Mouse (Mus musculus): ENCODE results near the gene Cgnl1. TPM values are rescaled to one million over a fixed set of nuclear protein-coding genes. Genes with fewer than 3 reads are reported as not detected.

Cgnl1 gene
- polyA plus RNA-seq, 1 experiment, result 2.8 TPM

- DNase-seq, result no peak
- H3K27me3 ChIP-seq (ENCODE audit: control insufficient read depth, insufficient read depth, low read length), result no peaks in the 10 kb centered on the region
- H3K4me1 ChIP-seq (replicated peaks; ENCODE audit: control insufficient read depth, insufficient read depth, low read length), result no peaks in the 10 kb centered on the region
- 95% methylated on average over 4 of the region's 4 CpGs for WGBS
- TF ChIP-seq CTCF (IDR thresholded peaks at IDR 0.05; ENCODE audit: borderline replicate concordance, control insufficient read depth, extremely low read depth, insufficient read depth, low read length, poor library complexity), result no peak
- no peak for TF ChIP-seq POLR2A (IDR thresholded peaks at IDR 0.05; ENCODE audit: control insufficient read depth, extremely low read depth, insufficient read depth, low read length, poor library complexity)
- H3K27ac ChIP-seq (ENCODE audit: control insufficient read depth, insufficient read depth, low read length), result no peak overlapping the region
- no peaks in the 10 kb centered on the region for H3K36me3 ChIP-seq (ENCODE audit: control insufficient read depth, insufficient read depth, low read length)
- no peak overlapping the region for H3K4me3 ChIP-seq (ENCODE audit: control insufficient read depth, insufficient read depth, low read length)
Observed at GRCm38 (mm10) chr9:71643611-71644010, 127.8 kb downstream of the Cgnl1 start.

DNA sequence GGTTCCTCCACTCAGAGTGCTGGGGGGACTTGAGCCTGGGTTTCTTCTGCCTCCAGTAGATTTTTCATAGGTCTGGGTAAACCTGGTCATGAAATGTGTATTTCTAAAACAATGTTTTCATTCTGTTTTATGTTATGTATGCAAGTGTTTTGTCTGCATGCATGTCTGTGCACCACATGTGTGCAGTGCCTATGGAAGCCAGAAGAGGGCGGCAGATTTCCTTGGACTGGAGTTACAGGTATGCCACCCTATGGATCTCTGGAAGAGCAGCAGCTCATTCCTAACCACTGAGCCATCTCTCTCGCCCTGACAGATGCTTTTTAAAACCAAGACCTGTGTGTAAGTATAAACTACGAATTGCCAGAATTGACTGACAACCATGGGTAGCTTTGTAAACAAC lies 129.1 kb downstream of the Cgnl1 start:
- no peaks in the 10 kb centered on the region for H3K4me1 ChIP-seq (replicated peaks; ENCODE audit: control insufficient read depth, insufficient read depth, low read length)
- H3K27me3 ChIP-seq (ENCODE audit: control insufficient read depth, insufficient read depth, low read length), result no peaks in the 10 kb centered on the region
- no peak overlapping the region for H3K4me3 ChIP-seq (ENCODE audit: control insufficient read depth, insufficient read depth, low read length)
- no peak overlapping the region for H3K27ac ChIP-seq (ENCODE audit: control insufficient read depth, insufficient read depth, low read length)
- 96% methylated on average over 3 of the region's 3 CpGs for WGBS
- TF ChIP-seq POLR2A (IDR thresholded peaks at IDR 0.05; ENCODE audit: control insufficient read depth, extremely low read depth, insufficient read depth, low read length, poor library complexity) (no peak), CTCF (IDR thresholded peaks at IDR 0.05; ENCODE audit: borderline replicate concordance, control insufficient read depth, extremely low read depth, insufficient read depth, low read length, poor library complexity) (no peak)
- no peak for DNase-seq
- H3K36me3 ChIP-seq (ENCODE audit: control insufficient read depth, insufficient read depth, low read length), result no peaks in the 10 kb centered on the region

DNA sequence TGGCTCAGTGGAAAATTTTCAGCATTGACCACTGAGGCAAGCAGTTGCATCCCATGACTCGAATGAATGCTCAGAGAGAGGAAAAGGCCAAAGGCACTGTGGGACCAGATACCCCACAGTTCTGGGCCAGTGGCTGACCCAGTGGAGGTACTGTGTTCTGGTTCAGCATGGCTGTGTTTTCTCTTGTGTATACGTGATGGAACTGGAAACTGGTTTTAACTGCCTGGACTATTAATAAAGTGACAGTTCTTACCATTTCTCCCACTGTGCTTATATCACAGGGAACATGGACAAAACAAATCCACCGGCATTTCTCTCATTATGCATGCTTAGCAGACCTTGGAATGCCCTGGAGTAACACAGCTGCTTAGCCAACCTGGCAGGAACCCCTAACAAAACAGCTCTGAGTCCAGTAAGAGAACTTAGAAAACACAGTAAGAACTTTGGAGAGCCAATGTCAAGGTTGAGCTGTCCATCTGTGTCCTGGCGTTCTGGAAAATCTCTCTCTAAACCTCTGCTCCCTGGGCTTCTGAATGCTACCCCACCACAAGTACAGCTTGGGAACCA lies 131.0 kb downstream of the Cgnl1 start:
- no peaks in the 10 kb centered on the region for H3K4me1 ChIP-seq (replicated peaks; ENCODE audit: control insufficient read depth, insufficient read depth, low read length)
- no peak for TF ChIP-seq CTCF (IDR thresholded peaks at IDR 0.05; ENCODE audit: borderline replicate concordance, control insufficient read depth, extremely low read depth, insufficient read depth, low read length, poor library complexity)
- no peak for TF ChIP-seq POLR2A (IDR thresholded peaks at IDR 0.05; ENCODE audit: control insufficient read depth, extremely low read depth, insufficient read depth, low read length, poor library complexity)
- no peak overlapping the region for H3K27ac ChIP-seq (ENCODE audit: control insufficient read depth, insufficient read depth, low read length)
- DNase-seq, result no peak
- 93% methylated on average over 4 of the region's 4 CpGs for WGBS
- H3K27me3 ChIP-seq (ENCODE audit: control insufficient read depth, insufficient read depth, low read length), result no peaks in the 10 kb centered on the region
- H3K4me3 ChIP-seq (ENCODE audit: control insufficient read depth, insufficient read depth, low read length), result no peak overlapping the region
- H3K36me3 ChIP-seq (ENCODE audit: control insufficient read depth, insufficient read depth, low read length), result no peaks in the 10 kb centered on the region

- DNase-seq, result no peak
- no peak overlapping the region for H3K4me3 ChIP-seq (ENCODE audit: control insufficient read depth, insufficient read depth, low read length)
- no peaks in the 10 kb centered on the region for H3K36me3 ChIP-seq (ENCODE audit: control insufficient read depth, insufficient read depth, low read length)
- WGBS, result 95% methylated on average over 11 of the region's 11 CpGs
- no peak overlapping the region for H3K27ac ChIP-seq (ENCODE audit: control insufficient read depth, insufficient read depth, low read length)
- no peaks in the 10 kb centered on the region for H3K27me3 ChIP-seq (ENCODE audit: control insufficient read depth, insufficient read depth, low read length)
- H3K4me1 ChIP-seq (replicated peaks; ENCODE audit: control insufficient read depth, insufficient read depth, low read length), result no peaks in the 10 kb centered on the region
- no peak for TF ChIP-seq POLR2A (IDR thresholded peaks at IDR 0.05; ENCODE audit: control insufficient read depth, extremely low read depth, insufficient read depth, low read length, poor library complexity)
Observed at GRCm38 (mm10) chr9:71638198-71638597, 133.2 kb downstream of the Cgnl1 start.

DNA sequence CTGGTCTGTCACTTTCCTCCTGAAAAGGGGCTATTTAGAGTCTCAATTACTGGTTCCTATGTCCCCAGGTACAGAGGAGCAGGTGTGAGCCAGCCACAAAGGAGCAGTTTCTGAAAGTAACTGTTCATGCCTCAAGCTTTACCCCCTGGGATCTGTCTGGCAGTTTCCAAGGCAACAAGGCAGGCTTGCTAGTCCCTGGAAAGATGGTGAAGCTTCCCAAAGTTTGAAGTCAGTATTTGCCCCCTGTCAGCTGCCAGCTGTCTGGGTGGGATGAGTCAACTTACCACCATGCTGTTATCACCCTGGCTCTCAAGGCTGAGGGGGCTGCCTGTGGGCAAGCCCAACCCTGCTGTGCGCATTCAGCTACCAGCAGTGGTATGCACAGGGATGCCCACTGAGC lies 134.5 kb downstream of the Cgnl1 start:
- 100% methylated on average over 1 of the region's 1 CpGs for WGBS
- Histone ChIP-seq H3K4me3 (ENCODE audit: control insufficient read depth, insufficient read depth, low read length) (no peak overlapping the region), H3K36me3 (ENCODE audit: control insufficient read depth, insufficient read depth, low read length) (no peaks in the 10 kb centered on the region), H3K27me3 (ENCODE audit: control insufficient read depth, insufficient read depth, low read length) (no peaks in the 10 kb centered on the region), H3K27ac (ENCODE audit: control insufficient read depth, insufficient read depth, low read length) (no peak overlapping the region), H3K4me1 (replicated peaks; ENCODE audit: control insufficient read depth, insufficient read depth, low read length) (no peaks in the 10 kb centered on the region)
- DNase-seq, result no peak
- TF ChIP-seq CTCF (IDR thresholded peaks at IDR 0.05; ENCODE audit: borderline replicate concordance, control insufficient read depth, extremely low read depth, insufficient read depth, low read length, poor library complexity), result no peak
- no peak for TF ChIP-seq POLR2A (IDR thresholded peaks at IDR 0.05; ENCODE audit: control insufficient read depth, extremely low read depth, insufficient read depth, low read length, poor library complexity)

GRCm38 (mm10) chr9:71635627-71636026 lies 135.8 kb downstream of the Cgnl1 start:
- TF ChIP-seq CTCF (IDR thresholded peaks at IDR 0.05; ENCODE audit: borderline replicate concordance, control insufficient read depth, extremely low read depth, insufficient read depth, low read length, poor library complexity) (no peak), POLR2A (IDR thresholded peaks at IDR 0.05; ENCODE audit: control insufficient read depth, extremely low read depth, insufficient read depth, low read length, poor library complexity) (no peak)
- no peaks in the 10 kb centered on the region for H3K4me1 ChIP-seq (replicated peaks; ENCODE audit: control insufficient read depth, insufficient read depth, low read length)
- DNase-seq, result no peak
- WGBS, result 83% methylated on average over 1 of the region's 1 CpGs
- H3K27ac ChIP-seq (ENCODE audit: control insufficient read depth, insufficient read depth, low read length), result no peak overlapping the region
- H3K36me3 ChIP-seq (ENCODE audit: control insufficient read depth, insufficient read depth, low read length), result no peaks in the 10 kb centered on the region
- no peaks in the 10 kb centered on the region for H3K27me3 ChIP-seq (ENCODE audit: control insufficient read depth, insufficient read depth, low read length)
- no peak overlapping the region for H3K4me3 ChIP-seq (ENCODE audit: control insufficient read depth, insufficient read depth, low read length)

DNA sequence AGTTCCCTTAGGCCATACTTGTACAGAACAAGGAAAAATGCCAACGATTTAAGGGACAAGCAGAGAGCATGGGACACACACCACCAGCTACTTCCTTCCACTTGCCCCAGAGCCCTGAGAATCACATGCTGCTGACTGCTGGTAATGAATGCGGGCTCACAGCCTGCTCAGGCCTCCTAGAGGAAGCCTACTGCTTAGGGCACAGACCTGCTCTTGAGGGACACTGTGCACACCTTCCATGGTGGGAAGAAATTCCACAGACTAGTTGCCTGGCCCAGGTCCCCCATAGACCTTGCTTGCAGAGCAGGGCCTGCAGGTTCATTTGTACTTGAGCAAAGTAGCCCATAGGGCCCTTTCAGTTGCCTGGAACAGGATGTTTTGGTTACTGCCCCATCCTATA lies 136.5 kb downstream of the Cgnl1 start:
- WGBS, result 92% methylated on average over 2 of the region's 2 CpGs
- no peak overlapping the region for H3K27ac ChIP-seq (ENCODE audit: control insufficient read depth, insufficient read depth, low read length)
- no peaks in the 10 kb centered on the region for H3K36me3 ChIP-seq (ENCODE audit: control insufficient read depth, insufficient read depth, low read length)
- TF ChIP-seq CTCF (IDR thresholded peaks at IDR 0.05; ENCODE audit: borderline replicate concordance, control insufficient read depth, extremely low read depth, insufficient read depth, low read length, poor library complexity), result no peak
- H3K4me3 ChIP-seq (ENCODE audit: control insufficient read depth, insufficient read depth, low read length), result no peak overlapping the region
- no peaks in the 10 kb centered on the region for H3K27me3 ChIP-seq (ENCODE audit: control insufficient read depth, insufficient read depth, low read length)
- DNase-seq, result no peak
- H3K4me1 ChIP-seq (replicated peaks; ENCODE audit: control insufficient read depth, insufficient read depth, low read length), result no peaks in the 10 kb centered on the region

Data from thymus, adult 2 months (tissue).